Mouse (Mus musculus): ENCODE results near the gene Fos. TPM values are rescaled to one million over a fixed set of nuclear protein-coding genes. Genes with fewer than 3 reads are reported as not detected.

The Fos gene
- polyA plus RNA-seq, 1 experiment from 2014 or later = 1.6 TPM

GRCm38 (mm10) chr12:85471920-85472655 lies 1.6 kb upstream of the Fos start:
- Histone ChIP-seq H3K4me1 (ENCODE audit: control insufficient read depth, low read depth, low read length) (peaks cover 38% of the 10 kb centered on the region), H3K36me3 (ENCODE audit: control insufficient read depth, insufficient read depth) (no peaks in the 10 kb centered on the region), H3K9ac (ENCODE audit: low read depth, low read length) (no peak overlapping the region), H3K4me3 (ENCODE audit: low read depth, low read length) (peak overlapping the region; percentile 68), H3K4me2 (ENCODE audit: low read depth, low read length) (peak overlapping the region; percentile 91), H3K27me3 (ENCODE audit: control insufficient read depth, insufficient read depth, low read depth, low read length) (peaks cover 80% of the 10 kb centered on the region), H3K27ac (ENCODE audit: low read length) (no peak overlapping the region), H3K9me3 (replicated peaks; ENCODE audit: control insufficient read depth, low read length) (no peaks in the 10 kb centered on the region)
- peak; percentile 61 for ATAC-seq (ENCODE audit: low read depth)
- 1% methylated on average over 41 of the region's 42 CpGs for WGBS (ENCODE audit: insufficient replicate concordance)

GRCm38 (mm10) chr12:85472656-85473410 lies 857 bp upstream of the Fos start:
- Histone ChIP-seq H3K9ac (ENCODE audit: low read depth, low read length) (peak overlapping the region; percentile 29; the same call in 1 of the 2 replicates), H3K9me3 (replicated peaks; ENCODE audit: control insufficient read depth, low read length) (no peaks in the 10 kb centered on the region), H3K4me3 (ENCODE audit: low read depth, low read length) (peak overlapping the region; percentile 68), H3K27ac (ENCODE audit: low read length) (no peak overlapping the region), H3K36me3 (ENCODE audit: control insufficient read depth, insufficient read depth) (no peaks in the 10 kb centered on the region), H3K4me1 (ENCODE audit: control insufficient read depth, low read depth, low read length) (peaks cover 44% of the 10 kb centered on the region), H3K27me3 (ENCODE audit: control insufficient read depth, insufficient read depth, low read depth, low read length) (peaks cover 74% of the 10 kb centered on the region), H3K4me2 (ENCODE audit: low read depth, low read length) (peak overlapping the region; percentile 91)
- WGBS (ENCODE audit: insufficient replicate concordance) = under 1% methylated on average over 23 of the region's 23 CpGs
- ATAC-seq (ENCODE audit: low read depth) = no peak

GRCm38 (mm10) chr12:85474298-85475231 lies 875 bp downstream of the Fos start:
- peak overlapping the region; percentile 91 for H3K4me2 ChIP-seq (ENCODE audit: low read depth, low read length)
- peak overlapping the region; percentile 68 for H3K4me3 ChIP-seq (ENCODE audit: low read depth, low read length)
- no peaks in the 10 kb centered on the region for H3K9me3 ChIP-seq (replicated peaks; ENCODE audit: control insufficient read depth, low read length)
- peak; percentile 35; the same call in 1 of the 2 replicates for ATAC-seq (ENCODE audit: low read depth)
- peaks cover 62% of the 10 kb centered on the region for H3K27me3 ChIP-seq (ENCODE audit: control insufficient read depth, insufficient read depth, low read depth, low read length)
- H3K4me1 ChIP-seq (ENCODE audit: control insufficient read depth, low read depth, low read length) = peaks cover 45% of the 10 kb centered on the region
- peak overlapping the region; percentile 31 for H3K27ac ChIP-seq (ENCODE audit: low read length)
- H3K36me3 ChIP-seq (ENCODE audit: control insufficient read depth, insufficient read depth) = no peaks in the 10 kb centered on the region
- WGBS (ENCODE audit: insufficient replicate concordance) = 1% methylated on average over 49 of the region's 49 CpGs
- peak overlapping the region; percentile 53 for H3K9ac ChIP-seq (ENCODE audit: low read depth, low read length)

GRCm38 (mm10) chr12:85475232-85475919 lies 1.7 kb downstream of the Fos start:
- peaks cover 45% of the 10 kb centered on the region for H3K4me1 ChIP-seq (ENCODE audit: control insufficient read depth, low read depth, low read length)
- peaks cover 58% of the 10 kb centered on the region for H3K27me3 ChIP-seq (ENCODE audit: control insufficient read depth, insufficient read depth, low read depth, low read length)
- peak overlapping the region; percentile 53; the same call in 1 of the 2 replicates for H3K9ac ChIP-seq (ENCODE audit: low read depth, low read length)
- no peaks in the 10 kb centered on the region for H3K9me3 ChIP-seq (replicated peaks; ENCODE audit: control insufficient read depth, low read length)
- no peak for ATAC-seq (ENCODE audit: low read depth)
- 21% methylated on average over 14 of the region's 16 CpGs for WGBS (ENCODE audit: insufficient replicate concordance)
- peak overlapping the region; percentile 68 for H3K4me3 ChIP-seq (ENCODE audit: low read depth, low read length)
- H3K36me3 ChIP-seq (ENCODE audit: control insufficient read depth, insufficient read depth) = no peaks in the 10 kb centered on the region
- H3K4me2 ChIP-seq (ENCODE audit: low read depth, low read length) = peak overlapping the region; percentile 91
- H3K27ac ChIP-seq (ENCODE audit: low read length) = no peak overlapping the region

GRCm38 (mm10) chr12:85475920-85476828 lies 2.5 kb downstream of the Fos start:
- Histone ChIP-seq H3K4me3 (ENCODE audit: low read depth, low read length) (no peak overlapping the region), H3K9ac (ENCODE audit: low read depth, low read length) (no peak overlapping the region), H3K36me3 (ENCODE audit: control insufficient read depth, insufficient read depth) (no peaks in the 10 kb centered on the region), H3K4me2 (ENCODE audit: low read depth, low read length) (no peak overlapping the region), H3K27ac (ENCODE audit: low read length) (no peak overlapping the region), H3K27me3 (ENCODE audit: control insufficient read depth, insufficient read depth, low read depth, low read length) (peaks cover 51% of the 10 kb centered on the region), H3K4me1 (ENCODE audit: control insufficient read depth, low read depth, low read length) (peaks cover 45% of the 10 kb centered on the region), H3K9me3 (replicated peaks; ENCODE audit: control insufficient read depth, low read length) (no peaks in the 10 kb centered on the region)
- WGBS (ENCODE audit: insufficient replicate concordance) = 62% methylated on average over 23 of the region's 23 CpGs
- no peak for ATAC-seq (ENCODE audit: low read depth)

GRCm38 (mm10) chr12:85477219-85477618 lies 3.5 kb downstream of the Fos start:
- ATAC-seq (ENCODE audit: low read depth) = peak; percentile 63
- Histone ChIP-seq H3K9ac (ENCODE audit: low read depth, low read length) (no peak overlapping the region), H3K4me2 (ENCODE audit: low read depth, low read length) (no peak overlapping the region), H3K9me3 (replicated peaks; ENCODE audit: control insufficient read depth, low read length) (no peaks in the 10 kb centered on the region), H3K4me1 (ENCODE audit: control insufficient read depth, low read depth, low read length) (peaks cover 38% of the 10 kb centered on the region), H3K36me3 (ENCODE audit: control insufficient read depth, insufficient read depth) (no peaks in the 10 kb centered on the region), H3K27ac (ENCODE audit: low read length) (no peak overlapping the region), H3K4me3 (ENCODE audit: low read depth, low read length) (no peak overlapping the region), H3K27me3 (ENCODE audit: control insufficient read depth, insufficient read depth, low read depth, low read length) (peaks cover 40% of the 10 kb centered on the region)
- 26% methylated on average over 4 of the region's 4 CpGs for WGBS (ENCODE audit: insufficient replicate concordance)

GRCm38 (mm10) chr12:85477804-85478203 lies 4.1 kb downstream of the Fos start:
- WGBS (ENCODE audit: insufficient replicate concordance) = 68% methylated on average over 3 of the region's 3 CpGs
- Histone ChIP-seq H3K4me1 (ENCODE audit: control insufficient read depth, low read depth, low read length) (peaks cover 33% of the 10 kb centered on the region), H3K9ac (ENCODE audit: low read depth, low read length) (no peak overlapping the region), H3K4me3 (ENCODE audit: low read depth, low read length) (no peak overlapping the region), H3K36me3 (ENCODE audit: control insufficient read depth, insufficient read depth) (no peaks in the 10 kb centered on the region), H3K27me3 (ENCODE audit: control insufficient read depth, insufficient read depth, low read depth, low read length) (peaks cover 34% of the 10 kb centered on the region), H3K27ac (ENCODE audit: low read length) (no peak overlapping the region), H3K9me3 (replicated peaks; ENCODE audit: control insufficient read depth, low read length) (no peaks in the 10 kb centered on the region), H3K4me2 (ENCODE audit: low read depth, low read length) (no peak overlapping the region)
- no peak for ATAC-seq (ENCODE audit: low read depth)

Measured in liver, embryonic 16.5 days (tissue).